8 mouse cellular contexts compared by ENCODE assay signal in genomic region chr10:14200310-14200709, GRCm38 (mm10).
DNase-seq lines count a peak whose midpoint lies in the region; ATAC-seq and TF ChIP-seq lines count a peak whose summit lies in the region.

No protein-coding gene starts in this region.

- H3K4me3 ChIP-seq in left cerebral cortex, adult 2 months = no peak overlapping the region
- H3K4me3 ChIP-seq in lung, adult 2 months (replicated peaks; ENCODE audit: extremely low read depth, low read depth, low read length) = no peak overlapping the region
- H3K4me3 ChIP-seq in stomach, embryonic 15.5 days (replicated peaks) = no peak overlapping the region

- no peak overlapping the region for H3K27ac ChIP-seq in left cerebral cortex, adult 2 months
- H3K27ac ChIP-seq in stomach, embryonic 15.5 days = no peak overlapping the region

- intact Hi-C loops in left cerebral cortex, adult 2 months (cut with DNase I) = loop anchor here (2.0 kb wide), 1 partner anchor 636 kb away; no protein-coding TSS in a partner anchor
- intact Hi-C loops in heart, postnatal 36 days (cut with DNase I) = loop anchor here (1.0 to 2.0 kb wide), 3 partner anchors 234 to 636 kb away; partner anchors contain the start of gene Hivep2

- H3K4me2 ChIP-seq in stomach, embryonic 15.5 days = no peak overlapping the region

- no peaks in the 10 kb centered on the region for H3K4me1 ChIP-seq in lung, adult 2 months (ENCODE audit: control insufficient read depth, insufficient read depth, low read length)
- H3K4me1 ChIP-seq in stomach, embryonic 15.5 days = no peaks in the 10 kb centered on the region

- no peaks in the 10 kb centered on the region for H3K9me3 ChIP-seq in stomach, embryonic 15.5 days

- TF ChIP-seq POLR2A in lung, adult 2 months (IDR thresholded peaks at IDR 0.05; ENCODE audit: borderline replicate concordance, extremely low read depth, low read depth, low read length) = no peak

- no peak overlapping the region for H3K9ac ChIP-seq in stomach, embryonic 15.5 days

- no peaks in the 10 kb centered on the region for H3K27me3 ChIP-seq in stomach, embryonic 15.5 days (replicated peaks)

- 16% methylated on average over 2 of the region's 2 CpGs for WGBS in lung, adult 2 months
- WGBS in stomach, embryonic 15.5 days = 5% methylated on average over 2 of the region's 2 CpGs

- DNase-seq in left cerebral cortex, adult 2 months (ENCODE audit: extremely low spot score in 1 of 2, low spot score in 2 of 2) = peak; percentile 33 to 50
- no peak for DNase-seq in left cerebral cortex, adult 8-10 months (ENCODE audit: low spot score in 2 of 2)
- peak; percentile 36 for DNase-seq in Muller cell, postnatal 12 days (ENCODE audit: inconsistent ontology term)
- DNase-seq in cerebellum, adult 9-10 months = peak; percentile 84
- peak; percentile 64 to 74 for DNase-seq in heart, postnatal 36 days
- peak; percentile 36 for DNase-seq in lung, adult 2 months

- H3K36me3 ChIP-seq in stomach, embryonic 15.5 days = no peaks in the 10 kb centered on the region

- TF ChIP-seq CTCF in left cerebral cortex, adult 2 months (IDR thresholded peaks at IDR 0.05) = peak; percentile 77
- peak; percentile 14; the same call in 1 of the 2 replicates for TF ChIP-seq CTCF in lung, adult 2 months (IDR thresholded peaks at IDR 0.05; ENCODE audit: insufficient read depth, low read length)

- ATAC-seq in stomach, embryonic 15.5 days (ENCODE audit: insufficient read depth, low FRiP score, low read depth) = peak; percentile 22; the same call in 1 of the 2 replicates
- no peak for ATAC-seq in megakaryocyte-erythroid progenitor cell, adult 5-6 weeks (replicated peaks; ENCODE audit: low FRiP score, low TSS enrichment, poor library complexity, severe bottlenecking)

Comparison
In these comparisons a context has a peak if more than half of its experiments do, and no peak if none do; other contexts are left out.
1. DNase-seq: peak in left cerebral cortex, adult 2 months (2 of 2), Muller cell, postnatal 12 days (single experiment), cerebellum, adult 9-10 months (single experiment), heart, postnatal 36 days (2 of 2) and lung, adult 2 months (single experiment); none in left cerebral cortex, adult 8-10 months (0 of 2).